Mouse (Mus musculus) lung, embryonic 16.5 days (tissue): Measurements from ENCODE around the gene Dnah14. TPM values are rescaled to one million over a fixed set of nuclear protein-coding genes. Genes with fewer than 3 reads are reported as not detected.

Experiments used
- ATAC-seq: fragments of 200-750 bp; cut with Nextera tagmentation; 2 replicates; pipeline ENCODE4 v1.8.0; 2017; ENCODE audit warnings: low read depth, mild to moderate bottlenecking, moderate library complexity
- H3K27ac ChIP-seq: fragments of 300-500 bp; sonication (generic); 2 replicates; pipeline ENCODE4 v1.5.1; 2014; ENCODE audit warnings: mild to moderate bottlenecking, control low read depth, low read length
- H3K27me3 ChIP-seq: fragments of 300-500 bp; sonication (generic); 2 replicates; pipeline ENCODE4 v1.6.1; 2014; ENCODE audit warnings: low read depth, low read length, mixed read lengths; ENCODE audit not compliant: control insufficient read depth, insufficient read depth
- H3K36me3 ChIP-seq: fragments of 300-500 bp; sonication (generic); 2 replicates; pipeline ENCODE4 v1.6.1; 2014; ENCODE audit warnings: low read length; ENCODE audit not compliant: control insufficient read depth, insufficient read depth
- H3K4me1 ChIP-seq: fragments of 300-500 bp; sonication (generic); replicated peaks from 2 replicates; pipeline ENCODE4 v1.6.1; 2014; ENCODE audit warnings: low read length, mixed read lengths; ENCODE audit not compliant: control insufficient read depth, insufficient read depth
- H3K4me2 ChIP-seq: fragments of 300-500 bp; sonication (generic); 2 replicates; pipeline ENCODE4 v1.6.1; 2014; ENCODE audit warnings: low read depth, low read length, control low read depth
- H3K4me3 ChIP-seq: fragments of 300-500 bp; sonication (generic); 2 replicates; pipeline ENCODE4 v1.5.1; 2014; ENCODE audit warnings: mild to moderate bottlenecking, low read length, control low read depth
- H3K9ac ChIP-seq: fragments of 300-500 bp; sonication (generic); 2 replicates; pipeline ENCODE4 v1.6.1; 2014; ENCODE audit warnings: low read length, control low read depth
- H3K9me3 ChIP-seq: fragments of 300-500 bp; sonication (generic); 2 replicates; pipeline ENCODE4 v1.6.1; 2016; ENCODE audit warnings: low read length; ENCODE audit not compliant: control insufficient read depth
- WGBS: fragments of 180-500 bp; shearing (Covaris S2); extraction: QIAGEN DNeasy Blood & Tissue Kit; methylation state at CpG from one replicate; pipeline ENCODE4 v1.1.7; 2014; 5-methylcytosine and 5-hydroxymethylcytosine counted together
- polyA plus RNA-seq: library from polyadenylated mRNA; unstranded; fragments of >200 nt; fragmentation: Nextera tagmentation; extraction: Ambion mirVana; gene quantifications from 2 replicates; pipeline ENCODE4 v1.2.1, GENCODE M21; 2015

Gene Dnah14
- polyA plus RNA-seq, 1 experiment from 2014 or later, result 1.7 TPM

DNA sequence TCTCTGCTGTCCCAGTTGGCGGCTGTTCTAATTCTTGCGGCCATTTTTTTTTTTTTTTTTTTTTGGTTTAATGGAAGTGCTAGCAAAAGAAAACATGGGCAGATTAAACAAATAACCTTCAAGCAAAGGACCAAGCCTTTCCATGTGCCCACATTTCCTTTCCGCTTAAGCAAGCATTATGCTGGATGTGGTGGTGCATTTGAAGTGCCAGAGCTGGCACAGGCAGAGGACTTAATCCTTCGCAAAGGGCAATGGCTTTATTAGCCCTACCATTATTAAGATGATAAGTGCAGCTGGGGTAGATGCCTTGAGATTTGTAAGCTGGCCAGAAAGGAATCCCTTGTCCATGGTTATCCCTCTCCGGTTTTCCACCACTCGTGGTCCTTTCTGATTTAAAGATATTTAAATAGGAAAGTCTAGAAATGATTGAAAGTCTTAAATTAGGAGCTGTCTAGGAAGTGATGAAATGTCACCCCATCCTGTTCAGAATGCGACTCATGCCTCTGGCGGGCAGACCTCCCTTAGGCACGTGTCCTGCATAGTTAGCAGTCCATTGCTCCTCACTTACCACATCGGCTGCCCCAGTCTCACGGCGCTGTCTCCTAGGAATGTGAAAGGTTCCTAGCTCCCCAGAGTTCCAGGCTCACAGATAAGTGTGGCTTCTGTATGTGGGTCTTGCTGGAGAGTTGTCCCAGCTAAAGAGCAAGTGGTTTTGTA is 61.8 kb downstream of the Dnah14 start:
- Histone ChIP-seq H3K9ac (no peak overlapping the region), H3K27ac (no peak overlapping the region), H3K36me3 (no peaks in the 10 kb centered on the region), H3K27me3 (no peaks in the 10 kb centered on the region), H3K4me2 (no peak overlapping the region), H3K4me1 (no peaks in the 10 kb centered on the region), H3K9me3 (no peaks in the 10 kb centered on the region), H3K4me3 (no peak overlapping the region)
- 76% methylated on average over 12 of the region's 12 CpGs for WGBS
- ATAC-seq, result no peak

DNA sequence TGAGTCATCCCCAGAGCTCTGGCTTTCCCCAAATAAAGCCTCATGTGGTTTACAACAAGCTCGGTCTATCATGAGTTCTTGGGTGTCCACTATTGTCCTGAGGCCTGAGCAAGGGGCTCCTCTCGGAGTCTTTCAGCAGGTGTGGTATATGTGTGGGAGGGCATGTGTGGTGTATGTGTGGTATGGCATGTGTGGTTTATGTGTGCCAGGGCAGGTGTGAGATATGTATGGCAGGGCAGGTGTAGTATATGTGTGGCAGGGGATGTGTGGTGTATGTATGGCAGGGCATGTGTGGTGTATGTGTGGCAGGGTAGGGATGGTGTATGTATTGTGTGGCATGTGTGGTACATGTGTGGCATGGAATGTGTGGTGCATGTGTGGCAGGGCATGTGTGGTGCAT is 64.0 kb downstream of the Dnah14 start:
- Histone ChIP-seq H3K4me3 (no peak overlapping the region), H3K36me3 (no peaks in the 10 kb centered on the region), H3K4me2 (no peak overlapping the region), H3K27ac (no peak overlapping the region), H3K9ac (no peak overlapping the region), H3K4me1 (no peaks in the 10 kb centered on the region), H3K9me3 (no peaks in the 10 kb centered on the region), H3K27me3 (no peaks in the 10 kb centered on the region)
- no peak for ATAC-seq
- WGBS, result 81% methylated on average over 2 of the region's 2 CpGs

DNA sequence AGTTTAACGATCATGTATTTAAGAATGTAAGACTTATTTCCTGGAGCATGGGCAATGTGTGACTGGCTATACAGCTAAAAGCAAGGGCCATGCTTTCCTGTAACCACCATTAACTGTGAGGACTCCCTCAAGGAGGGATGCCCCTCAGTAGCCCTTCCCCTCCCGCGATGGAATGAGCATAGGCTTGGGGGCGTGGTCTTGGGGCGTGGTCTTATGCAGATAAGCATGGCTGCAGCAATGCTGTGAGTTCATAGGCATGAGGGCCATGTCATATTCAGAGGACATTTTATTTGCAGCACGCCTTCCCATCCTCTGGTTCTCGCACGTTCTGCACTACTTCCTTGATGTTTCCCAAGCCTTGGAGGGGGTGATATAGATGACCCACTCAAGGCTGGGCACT is 71.1 kb downstream of the Dnah14 start:
- Histone ChIP-seq H3K9me3 (no peaks in the 10 kb centered on the region), H3K27ac (no peak overlapping the region), H3K4me3 (no peak overlapping the region), H3K27me3 (no peaks in the 10 kb centered on the region), H3K36me3 (no peaks in the 10 kb centered on the region), H3K4me2 (no peak overlapping the region), H3K9ac (no peak overlapping the region), H3K4me1 (no peaks in the 10 kb centered on the region)
- 37% methylated on average over 8 of the region's 8 CpGs for WGBS
- no peak for ATAC-seq

DNA sequence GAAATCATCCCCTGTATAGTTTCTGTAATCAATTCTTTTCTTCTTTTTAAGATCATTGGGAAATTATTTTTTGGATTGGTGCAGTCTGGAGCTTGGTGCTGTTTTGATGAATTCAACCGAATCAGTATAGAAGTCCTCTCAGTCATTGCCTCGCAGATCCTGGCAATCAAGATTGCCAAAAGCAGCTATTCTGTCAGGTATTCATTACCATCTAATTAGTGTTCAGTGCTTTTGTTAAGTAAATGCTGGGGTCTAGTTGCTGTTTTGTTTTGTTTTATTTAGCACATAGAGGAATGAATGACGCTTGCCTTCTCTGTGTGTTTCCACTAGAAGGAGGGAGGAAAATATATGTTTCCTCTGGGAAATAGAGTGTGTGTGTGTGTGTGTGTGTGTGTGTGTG is 77.1 kb downstream of the Dnah14 start:
- Histone ChIP-seq H3K27me3 (no peaks in the 10 kb centered on the region), H3K9ac (no peak overlapping the region), H3K4me1 (no peaks in the 10 kb centered on the region), H3K4me2 (no peak overlapping the region), H3K9me3 (no peaks in the 10 kb centered on the region), H3K4me3 (no peak overlapping the region), H3K36me3 (no peaks in the 10 kb centered on the region), H3K27ac (no peak overlapping the region)
- no peak for ATAC-seq
- WGBS, result 79% methylated on average over 3 of the region's 3 CpGs

DNA sequence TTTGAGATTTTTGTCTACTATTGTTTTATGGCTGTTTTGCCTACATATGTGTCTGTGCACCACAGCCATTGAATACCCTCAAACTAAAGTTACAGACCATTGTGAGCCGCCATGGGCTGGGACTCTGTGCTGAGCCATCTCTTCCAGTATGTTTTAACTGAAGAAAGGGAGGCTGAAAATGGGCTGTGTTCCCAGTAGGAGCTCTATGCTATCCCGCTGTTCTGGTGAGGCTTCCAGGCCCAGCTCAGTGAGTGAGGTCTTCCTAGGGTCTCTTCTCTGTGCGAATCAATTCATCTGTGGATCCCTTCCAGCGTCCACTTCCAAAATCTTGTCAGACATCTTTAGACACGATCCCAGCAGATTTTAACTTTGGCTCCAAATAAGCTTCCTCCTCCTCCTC is 80.1 kb downstream of the Dnah14 start:
- H3K4me3 ChIP-seq, result no peak overlapping the region
- no peak for ATAC-seq
- no peaks in the 10 kb centered on the region for H3K4me1 ChIP-seq
- H3K4me2 ChIP-seq, result no peak overlapping the region
- H3K27me3 ChIP-seq, result no peaks in the 10 kb centered on the region
- no peak overlapping the region for H3K27ac ChIP-seq
- H3K9ac ChIP-seq, result no peak overlapping the region
- H3K9me3 ChIP-seq, result no peaks in the 10 kb centered on the region
- WGBS, result 84% methylated on average over 5 of the region's 5 CpGs
- H3K36me3 ChIP-seq, result no peaks in the 10 kb centered on the region

GRCm38 (mm10) chr1:181666801-181667200 is 90.4 kb downstream of the Dnah14 start:
- Histone ChIP-seq H3K4me3 (no peak overlapping the region), H3K36me3 (no peaks in the 10 kb centered on the region), H3K9ac (no peak overlapping the region), H3K27ac (no peak overlapping the region), H3K4me2 (no peak overlapping the region), H3K27me3 (no peaks in the 10 kb centered on the region), H3K9me3 (no peaks in the 10 kb centered on the region), H3K4me1 (no peaks in the 10 kb centered on the region)
- no peak for ATAC-seq
- 42% methylated on average over 4 of the region's 4 CpGs for WGBS

DNA sequence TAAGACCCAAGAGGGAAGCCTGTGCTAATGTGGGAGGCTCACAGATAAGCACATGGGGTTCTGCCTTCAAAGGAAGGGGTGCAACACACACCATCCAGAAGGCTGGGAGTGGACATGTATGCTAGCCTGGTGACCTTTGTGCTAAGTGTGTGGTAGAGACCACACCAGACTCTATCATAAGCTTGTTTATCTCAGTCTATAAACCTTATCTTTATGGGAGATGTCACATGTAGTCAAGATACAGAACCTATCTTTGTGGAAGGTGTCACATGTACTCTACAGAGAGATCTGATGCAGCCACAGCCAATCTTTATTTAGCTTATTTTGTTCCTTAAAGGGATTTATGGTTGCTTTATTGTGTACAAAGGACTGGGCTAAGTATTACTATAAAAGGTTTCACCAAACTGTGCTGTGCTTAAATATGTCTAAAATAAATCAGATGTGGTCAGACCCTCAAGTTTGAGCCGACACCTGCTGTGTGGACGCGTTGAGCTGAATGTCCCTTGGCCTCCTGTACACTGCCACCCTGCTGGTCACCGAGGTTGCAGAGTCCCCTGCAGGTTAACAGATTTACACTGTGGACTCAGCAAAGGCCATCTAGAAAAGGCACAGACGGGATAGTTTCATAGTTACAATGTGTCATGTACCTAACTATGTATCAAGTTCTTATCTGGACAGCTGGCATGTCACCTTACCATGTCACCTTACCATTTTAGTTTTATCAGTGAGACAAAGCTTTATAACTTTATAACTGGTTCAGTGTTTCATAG is 118.6 kb downstream of the Dnah14 start:
- no peak overlapping the region for H3K27ac ChIP-seq
- 66% methylated on average over 5 of the region's 5 CpGs for WGBS
- H3K4me1 ChIP-seq, result no peaks in the 10 kb centered on the region
- H3K27me3 ChIP-seq, result no peaks in the 10 kb centered on the region
- no peak overlapping the region for H3K9ac ChIP-seq
- ATAC-seq, result no peak
- H3K4me2 ChIP-seq, result no peak overlapping the region
- no peaks in the 10 kb centered on the region for H3K9me3 ChIP-seq
- no peaks in the 10 kb centered on the region for H3K36me3 ChIP-seq
- no peak overlapping the region for H3K4me3 ChIP-seq

- H3K27ac ChIP-seq, result no peak overlapping the region
- no peaks in the 10 kb centered on the region for H3K36me3 ChIP-seq
- WGBS, result 35% methylated on average over 5 of the region's 5 CpGs
- H3K27me3 ChIP-seq, result no peaks in the 10 kb centered on the region
- no peak overlapping the region for H3K4me3 ChIP-seq
- ATAC-seq, result no peak
- no peak overlapping the region for H3K9ac ChIP-seq
- no peaks in the 10 kb centered on the region for H3K9me3 ChIP-seq
- no peaks in the 10 kb centered on the region for H3K4me1 ChIP-seq
- H3K4me2 ChIP-seq, result no peak overlapping the region
Measured at GRCm38 (mm10) chr1:181728707-181729106, 152.3 kb downstream of the Dnah14 start.

DNA sequence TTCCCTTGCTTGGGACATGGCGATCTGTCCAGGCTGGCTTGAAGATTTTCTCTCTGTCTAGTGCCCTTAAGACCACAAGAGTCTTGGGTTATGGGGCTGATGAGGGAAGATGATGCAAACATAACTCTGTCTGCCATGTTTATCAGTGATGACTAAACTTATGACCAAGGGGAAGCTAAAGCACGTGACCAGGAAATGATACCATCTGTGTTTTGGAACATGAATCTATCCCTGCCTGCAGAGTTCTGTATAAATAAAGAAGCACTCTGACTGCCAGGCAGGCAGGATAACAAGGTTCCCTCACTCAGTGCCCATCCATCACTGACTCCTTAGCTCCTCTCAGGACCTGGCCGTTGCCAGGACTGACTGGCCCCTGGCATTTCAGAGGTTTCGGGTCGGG is 157.2 kb downstream of the Dnah14 start:
- no peaks in the 10 kb centered on the region for H3K36me3 ChIP-seq
- no peak overlapping the region for H3K9ac ChIP-seq
- H3K4me2 ChIP-seq, result no peak overlapping the region
- no peaks in the 10 kb centered on the region for H3K27me3 ChIP-seq
- H3K9me3 ChIP-seq, result no peaks in the 10 kb centered on the region
- WGBS, result 46% methylated on average over 5 of the region's 5 CpGs
- no peaks in the 10 kb centered on the region for H3K4me1 ChIP-seq
- H3K27ac ChIP-seq, result no peak overlapping the region
- no peak overlapping the region for H3K4me3 ChIP-seq
- no peak for ATAC-seq
